Mouse (Mus musculus) cerebellum, adult 2 months (tissue): ENCODE measurements around the gene Cdkn2d. TPM values are rescaled to one million over a fixed set of nuclear protein-coding genes. Genes with fewer than 3 reads are reported as not detected.
A peak's percentile ranks its signal among the peaks of the same experiment; 100 is the strongest.
"Not testable (repeated sequence)": the region's sequence is repeated elsewhere in the genome, so short reads cannot be mapped to it uniquely, and the experiment has no call there.

Experiments used
- DNase-seq, 2 experiments: peaks; one replicate each; pipeline ENCODE4 v3.0.0; 2021
- H3K27ac ChIP-seq: fragments of 200-500 bp; 2 replicates; pipeline ENCODE4 v1.5.1; 2012; ENCODE audit warnings: low read length, control low read depth, inconsistent platforms; ENCODE audit not compliant: insufficient read depth
- H3K27me3 ChIP-seq: fragments of 200-500 bp; 2 replicates; pipeline ENCODE4 v1.6.1; 2012; ENCODE audit warnings: inconsistent platforms, mild to moderate bottlenecking, low read length, moderate library complexity; ENCODE audit not compliant: control insufficient read depth, insufficient read depth
- H3K4me1 ChIP-seq: fragments of 200-500 bp; 2 replicates; pipeline ENCODE4 v1.6.1; 2011; ENCODE audit warnings: low read length; ENCODE audit not compliant: control insufficient read depth, insufficient read depth
- H3K4me3 ChIP-seq: fragments of 200-500 bp; replicated peaks from 2 replicates; pipeline ENCODE3; 2011; ENCODE audit warnings: mild to moderate bottlenecking, low read depth, low read length, control low read depth; ENCODE audit not compliant: insufficient read depth
- CTCF ChIP-seq: fragments of 200-500 bp; IDR thresholded peaks from 2 replicates; pipeline ENCODE4 v1.5.1; 2011; ENCODE audit warnings: low read depth, mild to moderate bottlenecking, control low read depth, low read length, moderate library complexity, borderline replicate concordance; ENCODE audit not compliant: insufficient read depth
- POLR2A ChIP-seq: fragments of 200-500 bp; IDR thresholded peaks from 2 replicates; pipeline ENCODE4 v1.6.1; 2011; ENCODE audit warnings: low read length, control low read depth, borderline replicate concordance; ENCODE audit not compliant: insufficient read depth
- WGBS: fragments of 180-500 bp; shearing (Covaris S2); methylation state at CpG from one replicate; pipeline ENCODE4 v1.1.7; 2018; 5-methylcytosine and 5-hydroxymethylcytosine counted together
- polyA plus RNA-seq: library from polyadenylated mRNA; depleted of rRNA; stranded (reverse); fragments of >200 nt; gene quantifications from 2 replicates; pipeline ENCODE4 v1.2.3, GENCODE M21; 2012

Gene Cdkn2d
- polyA plus RNA-seq, 1 experiment = 88.6 TPM

- H3K4me1 ChIP-seq = no peaks in the 10 kb centered on the region; the same call in 1 of the 2 replicates
- no peaks in the 10 kb centered on the region for H3K27me3 ChIP-seq
- no peak for TF ChIP-seq POLR2A
- no peak for TF ChIP-seq CTCF
- no peak for DNase-seq
- no peak overlapping the region for H3K27ac ChIP-seq
- 87% methylated on average over 12 of the region's 12 CpGs for WGBS
- H3K4me3 ChIP-seq = no peak overlapping the region
These were observed 40.3 kb upstream of the Cdkn2d start for GRCm38 (mm10) chr9:21331365-21332140.

GRCm38 (mm10) chr9:21329699-21330289 lies 38.6 kb upstream of the Cdkn2d start:
- no peaks in the 10 kb centered on the region; the same call in 1 of the 2 replicates for H3K4me1 ChIP-seq
- WGBS = 90% methylated on average over 10 of the region's 10 CpGs
- H3K27ac ChIP-seq = no peak overlapping the region
- no peak overlapping the region for H3K4me3 ChIP-seq
- DNase-seq = no peak
- TF ChIP-seq POLR2A (no peak), CTCF (no peak)
- H3K27me3 ChIP-seq = no peaks in the 10 kb centered on the region

GRCm38 (mm10) chr9:21329041-21329440 lies 37.8 kb upstream of the Cdkn2d start:
- 40% methylated on average over 3 of the region's 5 CpGs for WGBS
- no peak overlapping the region for H3K27ac ChIP-seq
- no peaks in the 10 kb centered on the region for H3K27me3 ChIP-seq
- TF ChIP-seq POLR2A = no peak
- TF ChIP-seq CTCF = no peak
- H3K4me1 ChIP-seq = peaks cover 6% of the 10 kb centered on the region
- H3K4me3 ChIP-seq = no peak overlapping the region
- no peak for DNase-seq

GRCm38 (mm10) chr9:21328041-21328440 lies 36.8 kb upstream of the Cdkn2d start:
- no peak for TF ChIP-seq POLR2A
- no peak for TF ChIP-seq CTCF
- H3K4me1 ChIP-seq = peaks cover 6% of the 10 kb centered on the region
- H3K27ac ChIP-seq = no peak overlapping the region
- H3K4me3 ChIP-seq = no peak overlapping the region
- 75% methylated on average over 3 of the region's 3 CpGs for WGBS
- DNase-seq = no peak
- H3K27me3 ChIP-seq = no peaks in the 10 kb centered on the region

GRCm38 (mm10) chr9:21327569-21327968 lies 36.4 kb upstream of the Cdkn2d start:
- no peak for DNase-seq
- H3K27me3 ChIP-seq = no peaks in the 10 kb centered on the region
- H3K4me1 ChIP-seq = peaks cover 6% of the 10 kb centered on the region
- TF ChIP-seq POLR2A (no peak), CTCF (no peak)
- H3K4me3 ChIP-seq = no peak overlapping the region
- WGBS = 51% methylated on average over 3 of the region's 3 CpGs
- no peak overlapping the region for H3K27ac ChIP-seq

GRCm38 (mm10) chr9:21324269-21324668 lies 33.1 kb upstream of the Cdkn2d start:
- no peak for TF ChIP-seq CTCF
- TF ChIP-seq POLR2A = no peak
- H3K4me1 ChIP-seq = peaks cover 10% of the 10 kb centered on the region

GRCm38 (mm10) chr9:21322917-21323297 lies 31.7 kb upstream of the Cdkn2d start:
- not testable (repeated sequence) for H3K27ac ChIP-seq, H3K27me3 ChIP-seq, DNase-seq, H3K4me1 ChIP-seq, H3K4me3 ChIP-seq
- 86% methylated on average over 8 of the region's 8 CpGs for WGBS

More at GRCm38 (mm10) chr9:21324269-21324668, 33.1 kb upstream of the Cdkn2d start:
- DNase-seq = peak; percentile 30 to 41
- Histone ChIP-seq H3K27me3 (no peaks in the 10 kb centered on the region), H3K4me3 (no peak overlapping the region), H3K27ac (peak overlapping the region; percentile 18; the same call in 1 of the 2 replicates)
- 15% methylated on average over 11 of the region's 11 CpGs for WGBS
